Mouse (Mus musculus): ENCODE results near the gene Slc39a13. TPM values are rescaled to one million over a fixed set of nuclear protein-coding genes. Genes with fewer than 3 reads are reported as not detected.
A peak's percentile ranks its signal among the peaks of the same experiment; 100 is the strongest.

Slc39a13 gene
- polyA plus RNA-seq, 1 experiment from 2014 or later = 17.9 TPM

DNA sequence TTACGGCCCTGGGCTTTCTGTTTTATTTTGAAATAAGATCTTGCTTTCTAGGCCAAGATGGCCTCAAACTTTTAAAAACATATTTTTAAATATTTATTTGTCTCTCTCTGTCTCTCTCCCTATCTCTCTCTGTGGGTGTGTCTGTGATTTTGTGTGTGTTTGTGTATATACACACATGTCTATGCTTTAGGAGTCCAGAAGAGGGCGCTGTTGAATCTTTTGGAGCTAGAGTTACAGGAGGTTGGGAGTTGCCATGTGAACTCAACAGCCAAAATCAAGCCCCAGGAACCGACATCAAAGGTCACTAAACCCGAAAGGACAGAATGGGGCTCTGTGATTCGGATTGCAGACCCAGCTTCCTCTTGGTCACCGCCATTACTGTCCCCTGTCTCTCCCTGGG is 40.2 kb upstream of the Slc39a13 start:
- no peak overlapping the region for H3K4me3 ChIP-seq
- peaks cover 7% of the 10 kb centered on the region for H3K4me1 ChIP-seq
- no peaks in the 10 kb centered on the region for H3K36me3 ChIP-seq (replicated peaks)
- no peak for DNase-seq (ENCODE audit: extremely low spot score, low spot score)
- no peak overlapping the region for H3K27ac ChIP-seq
- H3K9me3 ChIP-seq = no peaks in the 10 kb centered on the region
- 74% methylated on average over 6 of the region's 6 CpGs for WGBS
- peaks cover 8% of the 10 kb centered on the region; the same call in 1 of the 2 replicates for H3K27me3 ChIP-seq (ENCODE audit: poor library complexity, severe bottlenecking)

GRCm38 (mm10) chr2:91109807-91110385 is 39.7 kb upstream of the Slc39a13 start:
- no peak overlapping the region for H3K4me3 ChIP-seq
- peaks cover 8% of the 10 kb centered on the region; the same call in 1 of the 2 replicates for H3K27me3 ChIP-seq (ENCODE audit: poor library complexity, severe bottlenecking)
- WGBS = 91% methylated on average over 5 of the region's 5 CpGs
- no peak for DNase-seq (ENCODE audit: extremely low spot score, low spot score)
- H3K27ac ChIP-seq = no peak overlapping the region
- H3K4me1 ChIP-seq = peaks cover 2% of the 10 kb centered on the region
- H3K9me3 ChIP-seq = no peaks in the 10 kb centered on the region
- no peaks in the 10 kb centered on the region for H3K36me3 ChIP-seq (replicated peaks)

DNA sequence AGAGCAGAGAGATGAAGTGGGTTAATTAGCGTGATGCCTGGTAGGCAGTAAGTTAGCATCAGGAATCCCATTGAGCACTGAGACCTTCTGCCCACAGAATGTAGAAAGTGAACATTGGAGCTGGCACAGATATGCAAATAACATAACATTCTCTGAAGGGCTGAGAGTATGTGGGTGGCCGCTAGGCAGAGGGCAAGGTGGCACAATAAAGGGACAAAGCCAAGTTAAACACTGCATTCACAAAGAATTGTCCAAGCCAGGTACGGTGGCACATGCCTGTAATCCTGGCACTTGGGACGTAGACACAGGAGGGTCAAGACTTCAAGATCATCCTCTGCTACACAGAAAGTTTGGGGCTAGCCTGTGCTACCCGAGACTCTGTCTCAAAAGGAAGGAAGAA is 39.0 kb upstream of the Slc39a13 start:
- Histone ChIP-seq H3K4me1 (no peaks in the 10 kb centered on the region; the same call in 1 of the 2 replicates), H3K27me3 (ENCODE audit: poor library complexity, severe bottlenecking) (peaks cover 2% of the 10 kb centered on the region; the same call in 1 of the 2 replicates), H3K27ac (no peak overlapping the region), H3K9me3 (no peaks in the 10 kb centered on the region), H3K4me3 (no peak overlapping the region), H3K36me3 (replicated peaks) (no peaks in the 10 kb centered on the region)
- DNase-seq (ENCODE audit: extremely low spot score, low spot score) = no peak
- WGBS = 87% methylated on average over 5 of the region's 5 CpGs

GRCm38 (mm10) chr2:91108156-91108555 is 37.9 kb upstream of the Slc39a13 start:
- Histone ChIP-seq H3K27ac (no peak overlapping the region), H3K27me3 (ENCODE audit: poor library complexity, severe bottlenecking) (no peaks in the 10 kb centered on the region), H3K4me1 (no peaks in the 10 kb centered on the region), H3K4me3 (no peak overlapping the region), H3K36me3 (replicated peaks) (no peaks in the 10 kb centered on the region), H3K9me3 (no peaks in the 10 kb centered on the region)
- 87% methylated on average over 3 of the region's 3 CpGs for WGBS
- DNase-seq (ENCODE audit: extremely low spot score, low spot score) = no peak

GRCm38 (mm10) chr2:91101124-91101740 is 31.0 kb upstream of the Slc39a13 start:
- Histone ChIP-seq H3K27me3 (ENCODE audit: poor library complexity, severe bottlenecking) (no peaks in the 10 kb centered on the region), H3K36me3 (replicated peaks) (no peaks in the 10 kb centered on the region), H3K4me1 (peaks cover 11% of the 10 kb centered on the region; the same call in 1 of the 2 replicates), H3K4me3 (no peak overlapping the region), H3K27ac (no peak overlapping the region), H3K9me3 (no peaks in the 10 kb centered on the region)
- WGBS = 18% methylated on average over 7 of the region's 7 CpGs
- peak; percentile 89 for DNase-seq (ENCODE audit: extremely low spot score, low spot score)

GRCm38 (mm10) chr2:91098156-91098555 is 27.9 kb upstream of the Slc39a13 start:
- Histone ChIP-seq H3K4me3 (no peak overlapping the region), H3K27ac (0 out of 2 replicates have a peak overlapping the region, but pooled peaks have one; percentile 5), H3K27me3 (ENCODE audit: poor library complexity, severe bottlenecking) (no peaks in the 10 kb centered on the region), H3K4me1 (peaks cover 11% of the 10 kb centered on the region; the same call in 1 of the 2 replicates), H3K9me3 (no peaks in the 10 kb centered on the region), H3K36me3 (replicated peaks) (no peaks in the 10 kb centered on the region)
- WGBS = 91% methylated on average over 2 of the region's 2 CpGs
- no peak for DNase-seq (ENCODE audit: extremely low spot score, low spot score)

GRCm38 (mm10) chr2:91097015-91097414 is 26.8 kb upstream of the Slc39a13 start:
- peaks cover 11% of the 10 kb centered on the region; the same call in 1 of the 2 replicates for H3K4me1 ChIP-seq
- peak overlapping the region; percentile 11; the same call in 1 of the 2 replicates for H3K27ac ChIP-seq

DNA sequence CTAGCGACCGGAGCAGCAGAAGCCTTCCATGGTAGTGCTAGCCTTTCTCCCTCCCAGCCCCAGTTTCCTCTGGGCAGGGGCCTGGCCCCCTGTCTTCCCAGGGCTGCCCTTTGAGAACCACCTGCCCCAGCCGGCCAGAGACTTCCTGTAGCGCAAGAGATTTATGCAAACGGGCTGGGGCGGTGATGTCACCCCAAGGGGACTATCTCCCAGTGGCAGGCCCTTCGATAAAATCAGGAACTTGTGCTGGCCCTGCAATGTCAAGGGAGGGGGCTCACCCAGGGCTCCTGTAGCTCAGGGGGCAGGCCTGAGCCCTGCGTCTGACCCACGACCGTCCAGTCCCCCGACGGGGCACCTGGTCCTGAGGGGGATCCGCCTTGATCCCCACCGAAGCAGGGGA is 26.3 kb upstream of the Slc39a13 start:
- WGBS = 73% methylated on average over 14 of the region's 14 CpGs

More at GRCm38 (mm10) chr2:91097015-91097414, 26.8 kb upstream of the Slc39a13 start:
- no peak for DNase-seq (ENCODE audit: extremely low spot score, low spot score)
- Histone ChIP-seq H3K4me3 (no peak overlapping the region), H3K36me3 (replicated peaks) (no peaks in the 10 kb centered on the region), H3K9me3 (no peaks in the 10 kb centered on the region), H3K27me3 (ENCODE audit: poor library complexity, severe bottlenecking) (no peaks in the 10 kb centered on the region)
- 85% methylated on average over 10 of the region's 10 CpGs for WGBS

GRCm38 (mm10) chr2:91090827-91091226 is 20.6 kb upstream of the Slc39a13 start:
- WGBS = 82% methylated on average over 6 of the region's 6 CpGs
- Histone ChIP-seq H3K27ac (no peak overlapping the region), H3K36me3 (replicated peaks) (no peaks in the 10 kb centered on the region), H3K27me3 (ENCODE audit: poor library complexity, severe bottlenecking) (no peaks in the 10 kb centered on the region), H3K4me1 (peaks cover 9% of the 10 kb centered on the region), H3K9me3 (no peaks in the 10 kb centered on the region), H3K4me3 (no peak overlapping the region)
- DNase-seq (ENCODE audit: extremely low spot score, low spot score) = no peak

More for the DNA sequence above, 26.3 kb upstream of the Slc39a13 start:
- H3K4me1 ChIP-seq = peaks cover 11% of the 10 kb centered on the region; the same call in 1 of the 2 replicates
- peak overlapping the region; percentile 11; the same call in 1 of the 2 replicates for H3K27ac ChIP-seq
- no peak for DNase-seq (ENCODE audit: extremely low spot score, low spot score)
- H3K9me3 ChIP-seq = no peaks in the 10 kb centered on the region
- H3K36me3 ChIP-seq (replicated peaks) = no peaks in the 10 kb centered on the region
- no peak overlapping the region for H3K4me3 ChIP-seq
- H3K27me3 ChIP-seq (ENCODE audit: poor library complexity, severe bottlenecking) = no peaks in the 10 kb centered on the region

DNA sequence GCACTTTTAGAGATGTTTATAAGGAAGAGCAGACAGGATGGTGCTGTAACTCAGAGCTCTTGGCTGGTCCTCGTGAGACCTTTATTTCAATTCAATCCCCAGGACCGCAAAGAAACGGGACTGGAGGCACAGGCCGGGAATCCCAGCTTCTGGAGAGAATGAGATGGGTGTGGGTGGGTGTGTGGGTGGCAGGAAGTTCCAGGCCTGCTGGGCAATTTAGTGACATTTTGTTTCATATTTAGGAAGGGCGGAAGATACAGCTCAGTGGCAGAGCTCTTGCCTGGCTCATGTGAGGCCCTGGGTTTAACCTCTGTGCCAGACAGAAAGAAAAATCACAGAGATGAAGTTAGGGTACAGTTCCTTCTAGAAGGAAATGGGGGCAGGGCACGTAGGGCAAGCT is 20.0 kb upstream of the Slc39a13 start:
- no peak for DNase-seq (ENCODE audit: extremely low spot score, low spot score)
- Histone ChIP-seq H3K36me3 (replicated peaks) (no peaks in the 10 kb centered on the region), H3K27me3 (ENCODE audit: poor library complexity, severe bottlenecking) (no peaks in the 10 kb centered on the region), H3K4me1 (peaks cover 9% of the 10 kb centered on the region), H3K4me3 (no peak overlapping the region), H3K27ac (no peak overlapping the region), H3K9me3 (no peaks in the 10 kb centered on the region)
- 80% methylated on average over 6 of the region's 6 CpGs for WGBS

DNA sequence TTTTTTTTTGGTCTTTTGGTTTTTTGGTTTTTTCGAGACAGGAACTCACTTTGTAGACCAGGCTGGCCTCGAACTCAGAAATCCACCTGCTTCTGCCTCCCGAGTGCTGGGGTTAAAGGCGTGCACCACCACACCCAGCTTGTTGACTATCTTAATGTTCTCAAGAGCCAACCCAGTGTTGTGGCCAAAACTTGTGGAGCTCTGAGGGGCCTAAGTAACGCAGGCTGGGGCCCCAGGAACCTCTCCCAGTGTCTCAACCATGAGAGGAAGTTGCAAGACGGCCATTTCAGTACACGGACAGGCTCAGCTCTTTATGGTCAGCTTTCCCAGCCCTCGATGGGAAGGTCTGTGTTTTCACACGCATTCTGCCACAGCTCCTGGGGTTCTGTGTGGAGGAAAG is 18.8 kb upstream of the Slc39a13 start:
- H3K36me3 ChIP-seq (replicated peaks) = no peaks in the 10 kb centered on the region
- WGBS = 83% methylated on average over 9 of the region's 9 CpGs

GRCm38 (mm10) chr2:91087453-91087852 is 17.2 kb upstream of the Slc39a13 start:
- H3K27ac ChIP-seq = no peak overlapping the region
- no peak overlapping the region for H3K4me3 ChIP-seq
- no peak for DNase-seq (ENCODE audit: extremely low spot score, low spot score)
- H3K27me3 ChIP-seq (ENCODE audit: poor library complexity, severe bottlenecking) = no peaks in the 10 kb centered on the region
- no peaks in the 10 kb centered on the region for H3K9me3 ChIP-seq
- WGBS = 89% methylated on average over 9 of the region's 9 CpGs
- no peaks in the 10 kb centered on the region for H3K36me3 ChIP-seq (replicated peaks)
- H3K4me1 ChIP-seq = peaks cover 20% of the 10 kb centered on the region

More for the DNA sequence above, 18.8 kb upstream of the Slc39a13 start:
- Histone ChIP-seq H3K4me3 (no peak overlapping the region), H3K9me3 (no peaks in the 10 kb centered on the region), H3K4me1 (peaks cover 17% of the 10 kb centered on the region), H3K27me3 (ENCODE audit: poor library complexity, severe bottlenecking) (no peaks in the 10 kb centered on the region), H3K27ac (no peak overlapping the region)
- DNase-seq (ENCODE audit: extremely low spot score, low spot score) = no peak

Measured in forebrain, embryonic 10.5 days (tissue).